Mouse (Mus musculus): ENCODE data around the gene Ess2.

DNA sequence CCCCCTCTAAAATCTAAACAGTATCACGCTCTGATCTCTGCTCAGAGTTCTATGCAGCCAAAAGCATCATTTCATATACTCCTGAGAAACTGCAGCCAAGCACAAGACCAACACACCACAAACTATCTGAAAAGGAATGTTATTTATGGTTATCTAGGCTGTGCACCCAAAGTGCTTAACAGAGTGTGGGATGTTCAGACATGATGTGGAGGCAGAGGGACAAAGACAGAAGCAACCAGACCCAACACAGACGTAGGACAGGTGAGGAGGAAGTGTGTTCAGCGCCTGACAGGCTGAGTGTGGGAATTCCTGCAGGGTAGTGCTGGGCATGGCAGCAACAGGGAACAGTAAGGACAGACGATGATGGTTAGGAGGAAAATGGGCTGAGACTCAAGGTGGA, 31.6 kb downstream of the Ess2 start:
- no peak for TF ChIP-seq CTCF (IDR thresholded peaks at IDR 0.05)
- TF ChIP-seq EP300 (IDR thresholded peaks at IDR 0.05): no peak
